Mouse (Mus musculus) left cerebral cortex, postnatal 10 days (tissue): ENCODE measurements around the gene 9130230L23Rik. TPM values are rescaled to one million over a fixed set of nuclear protein-coding genes. Genes with fewer than 3 reads are reported as not detected.

Experiments
- DNase-seq, 2 experiments: peaks; one replicate each; pipeline ENCODE4 v3.0.0; 2021 to 2022; ENCODE audit warnings: low spot score in 2 of 2, mixed read lengths in 1 of 2; ENCODE audit errors: extremely low spot score in 1 of 2
- intact Hi-C: fragments of 180-260 bp; cut with DNase I; formaldehyde crosslinking; loops from one replicate; pipeline ENCODE4 v1.15.1; 2025
- total RNA-seq, 2 experiments: library from RNA; stranded (reverse); gene quantifications; 2 replicates each; pipeline ENCODE4 v1.2.3; 2021

The 9130230L23Rik gene
- total RNA-seq, result not detected

- no peak for DNase-seq
- intact Hi-C loops, result no loop called here
These were observed at the start of gene 9130230L23Rik for GRCm38 (mm10) chr5:66004134-66004925. 9130230L23Rik (minus strand) TSS chr5:66004285.

- no peak for DNase-seq
- intact Hi-C loops, result no loop called here
These were observed 48.9 kb upstream of the 9130230L23Rik start for GRCm38 (mm10) chr5:66052777-66053548.

GRCm38 (mm10) chr5:66050841-66051240, 46.8 kb upstream of the 9130230L23Rik start:
- no peak for DNase-seq
- intact Hi-C loops, result no loop called here

- DNase-seq, result no peak
- intact Hi-C loops, result no loop called here
These were observed 42.3 kb upstream of the 9130230L23Rik start for GRCm38 (mm10) chr5:66046356-66046755.

GRCm38 (mm10) chr5:66043897-66044296, 39.8 kb upstream of the 9130230L23Rik start:
- intact Hi-C loops, result no loop called here
- DNase-seq, result no peak

GRCm38 (mm10) chr5:66042651-66043340, 38.7 kb upstream of the 9130230L23Rik start:
- DNase-seq, result no peak
- intact Hi-C loops, result no loop called here

GRCm38 (mm10) chr5:66040744-66041279, 36.7 kb upstream of the 9130230L23Rik start:
- intact Hi-C loops, result no loop called here
- DNase-seq, result no peak

- intact Hi-C loops, result no loop called here
- DNase-seq, result no peak
These were observed 35.7 kb upstream of the 9130230L23Rik start for GRCm38 (mm10) chr5:66039813-66040212.

GRCm38 (mm10) chr5:66037066-66037465, 33.0 kb upstream of the 9130230L23Rik start:
- no peak for DNase-seq
- intact Hi-C loops, result no loop called here

GRCm38 (mm10) chr5:66036440-66037054, 32.5 kb upstream of the 9130230L23Rik start:
- DNase-seq, result no peak
- intact Hi-C loops, result no loop called here

- no peak for DNase-seq
- intact Hi-C loops, result no loop called here
These were observed 30.5 kb upstream of the 9130230L23Rik start for GRCm38 (mm10) chr5:66034375-66035195.

- no peak for DNase-seq
- intact Hi-C loops, result no loop called here
These were observed 28.7 kb upstream of the 9130230L23Rik start for GRCm38 (mm10) chr5:66032826-66033225.

- intact Hi-C loops, result no loop called here
- no peak for DNase-seq
These were observed 27.6 kb upstream of the 9130230L23Rik start for GRCm38 (mm10) chr5:66031699-66032098.

GRCm38 (mm10) chr5:66028232-66028631, 24.1 kb upstream of the 9130230L23Rik start:
- intact Hi-C loops, result no loop called here

GRCm38 (mm10) chr5:66027206-66027605, 23.1 kb upstream of the 9130230L23Rik start:
- no peak for DNase-seq
- intact Hi-C loops, result no loop called here

More at GRCm38 (mm10) chr5:66028232-66028631, 24.1 kb upstream of the 9130230L23Rik start:
- no peak for DNase-seq

- DNase-seq, result no peak
- intact Hi-C loops, result no loop called here
These were observed 22.7 kb upstream of the 9130230L23Rik start for GRCm38 (mm10) chr5:66026796-66027195.

- DNase-seq, result no peak
- intact Hi-C loops, result no loop called here
These were observed 11.4 kb upstream of the 9130230L23Rik start for GRCm38 (mm10) chr5:66015449-66015961.

- no peak for DNase-seq
- intact Hi-C loops, result no loop called here
These were observed 10.4 kb upstream of the 9130230L23Rik start for GRCm38 (mm10) chr5:66014437-66014836.
